Mouse (Mus musculus): ENCODE measurements around the gene Pnp.
"Not testable (repeated sequence)": the region's sequence is repeated elsewhere in the genome, so short reads cannot be mapped to it uniquely, and the experiment has no call there.

The Pnp gene

DNA sequence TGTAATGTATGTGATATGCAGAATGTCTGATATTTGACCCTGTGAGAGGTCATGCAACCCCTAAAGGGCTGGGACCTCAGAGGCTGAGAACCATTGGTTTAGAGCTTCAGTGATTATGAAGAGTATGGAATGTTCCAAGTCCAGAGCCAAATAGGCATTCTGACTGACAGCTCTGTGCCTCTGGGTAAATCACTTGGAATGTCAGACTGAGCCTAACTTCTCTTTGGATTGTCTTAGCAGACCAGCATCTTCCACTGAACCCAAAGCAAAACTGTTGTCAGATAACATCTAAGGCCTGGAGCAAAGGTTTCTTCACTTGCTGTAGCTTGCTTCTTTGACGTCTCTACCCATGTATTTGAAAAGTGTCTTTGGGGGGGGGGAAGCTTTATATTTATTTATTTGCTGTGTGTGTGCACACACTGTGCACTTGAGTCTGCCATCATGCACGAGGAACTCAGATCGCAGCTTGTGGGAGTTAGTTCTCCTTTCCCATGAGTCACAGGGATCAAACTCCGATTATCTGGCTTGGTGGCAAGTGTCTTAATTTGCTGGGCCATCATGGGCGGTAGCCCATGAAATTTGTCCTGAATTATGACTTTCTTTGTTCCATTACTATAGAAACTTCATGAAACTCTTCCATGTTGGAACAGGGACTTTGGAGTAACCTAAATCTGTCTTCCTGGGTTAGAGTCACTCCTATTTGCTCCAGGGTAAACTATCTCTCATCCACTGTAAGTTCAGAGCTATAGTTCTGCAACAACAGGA lies 37.5 kb downstream of the Pnp start:
- in situ Hi-C loops (cut with MboI; ENCODE audit: low pct_unique_long_range_greater_than_20kb in 1 of 2, low sequenced_read_pairs in 2 of 2, unreplicated experiment in 1 of 2), result no loop called here

DNA sequence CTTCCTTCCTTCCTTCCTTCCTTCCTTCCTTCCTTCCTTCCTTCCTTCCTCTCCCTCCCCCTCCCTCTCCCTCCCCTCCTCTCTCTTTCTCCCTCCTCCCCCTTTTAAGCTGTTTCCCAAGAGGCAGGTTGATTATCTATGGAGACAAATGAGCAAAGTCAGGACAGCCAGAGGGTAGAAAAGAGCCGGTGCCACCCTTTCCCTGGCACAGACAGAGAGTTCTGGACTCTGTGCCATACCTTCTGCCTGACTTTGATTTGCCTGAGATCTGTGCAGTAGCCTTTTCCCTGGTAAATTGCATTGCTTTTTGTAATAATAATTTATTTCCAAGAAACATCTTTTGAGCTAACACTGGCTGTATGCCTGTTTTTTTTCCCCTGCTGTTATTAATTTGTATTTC lies 38.2 kb downstream of the Pnp start:
- in situ Hi-C loops (cut with MboI; ENCODE audit: low pct_unique_long_range_greater_than_20kb in 1 of 2, low sequenced_read_pairs in 2 of 2, unreplicated experiment in 1 of 2), result no loop called here

DNA sequence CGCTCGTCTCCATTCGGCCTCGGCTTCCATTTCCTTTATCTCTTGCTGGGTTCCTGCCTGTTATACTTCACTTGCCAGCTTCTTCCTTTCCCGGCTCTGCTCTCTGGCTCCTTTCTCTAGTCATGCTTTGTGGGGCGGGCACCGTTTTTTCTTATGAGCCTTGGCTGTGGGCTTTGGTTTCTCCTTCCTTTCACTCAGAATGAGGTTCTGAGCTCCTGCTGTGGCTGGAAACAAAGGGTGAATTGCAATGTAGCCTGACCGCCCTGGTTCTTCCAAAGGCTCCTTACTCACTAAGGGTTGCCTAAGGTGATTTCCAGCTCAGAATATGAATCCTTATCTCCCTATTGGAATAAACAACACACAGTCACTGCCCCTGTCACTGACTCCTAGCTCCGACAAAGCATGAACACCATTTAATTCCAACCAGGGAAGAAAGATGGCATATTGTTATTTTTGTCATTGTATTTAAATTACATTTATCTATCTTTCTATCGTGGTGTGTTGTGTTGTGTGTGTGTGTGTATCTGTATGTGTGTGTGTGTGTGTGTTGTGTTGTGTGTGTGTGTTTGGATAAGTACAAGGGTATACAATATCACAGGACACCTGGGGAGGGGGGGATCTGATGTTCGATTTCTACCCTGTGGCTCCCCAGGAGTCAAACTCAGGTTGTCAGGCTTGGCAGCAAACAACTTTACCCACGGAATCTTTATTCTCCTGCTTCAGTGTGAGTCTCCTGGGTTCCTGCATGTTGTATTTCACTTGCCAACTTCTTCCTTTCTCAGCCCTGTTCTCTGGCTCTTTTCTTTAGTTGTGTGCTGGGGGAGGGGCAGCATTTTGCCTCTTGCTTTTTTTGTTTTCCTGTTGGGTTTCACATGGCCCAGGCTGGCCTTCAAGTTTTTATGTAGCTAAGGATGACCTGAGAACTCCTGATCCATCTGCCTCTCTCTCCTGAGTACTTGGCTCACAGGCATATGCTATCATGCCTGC lies 39.0 kb downstream of the Pnp start:
- in situ Hi-C loops (cut with MboI; ENCODE audit: low pct_unique_long_range_greater_than_20kb in 1 of 2, low sequenced_read_pairs in 2 of 2, unreplicated experiment in 1 of 2), result no loop called here

DNA sequence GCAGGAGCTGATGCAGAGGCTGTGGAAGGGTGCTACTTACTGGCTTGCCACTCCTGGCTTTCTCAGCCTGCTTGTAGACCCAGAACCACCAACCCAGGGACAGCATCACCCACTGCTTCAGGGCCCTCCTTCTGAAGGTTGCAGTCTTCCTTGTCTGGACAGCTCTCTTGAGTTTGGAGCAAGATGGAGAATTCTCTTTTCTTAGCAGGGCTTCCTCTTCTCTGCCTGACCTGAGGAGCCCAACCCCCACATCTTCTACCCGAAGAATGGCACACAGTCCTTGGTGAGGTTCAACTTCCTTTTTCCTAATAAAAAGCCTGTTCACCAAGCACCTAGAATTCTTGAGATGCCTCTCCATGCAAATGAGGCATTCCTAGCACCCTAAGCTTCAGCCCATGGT lies 39.9 kb downstream of the Pnp start:
- in situ Hi-C loops (cut with MboI; ENCODE audit: low pct_unique_long_range_greater_than_20kb in 1 of 2, low sequenced_read_pairs in 2 of 2, unreplicated experiment in 1 of 2), result no loop called here

DNA sequence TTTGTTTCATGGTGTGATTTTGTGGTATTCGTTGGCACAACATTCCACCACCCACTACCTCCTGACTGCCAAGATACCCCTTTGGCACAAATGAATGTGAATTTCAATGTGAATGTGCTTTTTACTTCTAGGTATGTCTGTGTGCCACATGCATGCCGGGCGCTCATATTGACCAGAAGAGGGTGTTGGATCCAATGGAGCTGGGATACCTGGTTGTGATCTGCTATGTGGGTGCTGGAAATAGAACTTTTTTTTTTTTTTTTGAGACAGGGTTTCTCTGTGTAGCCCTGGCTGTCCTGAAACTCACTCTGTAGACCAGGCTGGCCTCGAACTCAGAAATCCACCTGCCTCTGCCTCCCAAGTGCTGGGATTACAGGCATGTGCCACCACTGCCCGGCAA lies 42.2 kb downstream of the Pnp start:
- in situ Hi-C loops (cut with MboI; ENCODE audit: low pct_unique_long_range_greater_than_20kb in 1 of 2, low sequenced_read_pairs in 2 of 2, unreplicated experiment in 1 of 2), result not testable (repeated sequence)

DNA sequence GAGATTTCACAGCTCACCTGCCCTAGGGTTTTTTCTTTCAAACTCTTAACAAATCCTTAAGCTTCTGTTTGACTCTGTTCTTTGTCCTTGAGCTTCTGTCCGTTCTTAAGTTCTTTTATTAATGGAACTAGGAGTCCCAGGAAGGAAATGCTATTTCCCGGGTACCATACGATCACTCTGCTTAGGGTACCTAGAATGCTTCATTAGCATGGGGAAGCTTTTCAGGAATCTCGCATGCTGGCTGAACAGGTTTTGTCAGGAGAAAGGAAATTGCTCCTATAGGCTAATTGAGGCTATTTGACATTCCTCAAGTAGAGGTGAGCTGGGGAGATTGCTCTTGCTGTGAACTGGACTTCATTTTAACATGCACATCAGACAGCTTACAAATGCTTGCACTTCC lies 42.8 kb downstream of the Pnp start:
- in situ Hi-C loops (cut with MboI; ENCODE audit: low pct_unique_long_range_greater_than_20kb in 1 of 2, low sequenced_read_pairs in 2 of 2, unreplicated experiment in 1 of 2), result no loop called here

DNA sequence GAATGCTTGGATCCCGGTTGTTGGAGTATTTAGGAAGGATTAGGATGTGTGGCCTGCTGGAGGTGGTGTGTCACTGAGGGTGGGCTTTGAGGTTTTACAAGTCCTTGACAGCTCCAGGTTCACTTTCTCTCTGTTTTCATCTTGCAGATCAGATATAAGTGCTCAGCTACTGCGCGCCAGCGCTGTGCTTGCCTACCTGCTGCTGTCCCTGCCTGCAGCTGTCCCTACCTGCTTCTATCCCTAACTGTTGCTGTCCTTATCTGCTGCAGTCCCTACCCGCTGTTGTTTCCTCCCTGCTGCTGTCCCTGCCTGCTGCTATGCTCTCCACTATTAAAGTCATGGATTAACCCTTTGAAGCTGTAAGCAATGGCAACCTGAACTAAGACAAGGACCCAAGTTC lies 44.1 kb downstream of the Pnp start:
- in situ Hi-C loops (cut with MboI; ENCODE audit: low pct_unique_long_range_greater_than_20kb in 1 of 2, low sequenced_read_pairs in 2 of 2, unreplicated experiment in 1 of 2), result no loop called here

DNA sequence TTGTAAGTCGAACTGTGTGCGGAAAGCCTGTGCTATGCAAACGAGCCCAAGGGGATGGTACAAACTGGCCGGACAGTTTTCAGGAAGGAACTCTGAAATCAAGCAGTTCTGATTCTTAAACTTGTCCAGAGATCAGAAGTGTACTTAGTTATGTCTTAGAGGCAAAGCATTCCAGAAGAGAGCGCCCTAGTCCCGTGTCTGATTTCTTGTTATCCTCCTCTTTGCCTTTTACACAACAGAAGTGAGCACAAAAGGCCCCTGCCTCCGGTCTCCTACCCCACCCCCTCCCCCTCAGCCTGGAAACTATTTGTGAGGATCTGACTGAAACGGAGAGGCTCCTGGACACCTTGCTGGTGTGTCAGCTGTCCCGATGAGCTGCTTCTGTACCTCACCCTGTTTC lies 45.8 kb downstream of the Pnp start:
- in situ Hi-C loops (cut with MboI; ENCODE audit: low pct_unique_long_range_greater_than_20kb in 1 of 2, low sequenced_read_pairs in 2 of 2, unreplicated experiment in 1 of 2), result no loop called here

DNA sequence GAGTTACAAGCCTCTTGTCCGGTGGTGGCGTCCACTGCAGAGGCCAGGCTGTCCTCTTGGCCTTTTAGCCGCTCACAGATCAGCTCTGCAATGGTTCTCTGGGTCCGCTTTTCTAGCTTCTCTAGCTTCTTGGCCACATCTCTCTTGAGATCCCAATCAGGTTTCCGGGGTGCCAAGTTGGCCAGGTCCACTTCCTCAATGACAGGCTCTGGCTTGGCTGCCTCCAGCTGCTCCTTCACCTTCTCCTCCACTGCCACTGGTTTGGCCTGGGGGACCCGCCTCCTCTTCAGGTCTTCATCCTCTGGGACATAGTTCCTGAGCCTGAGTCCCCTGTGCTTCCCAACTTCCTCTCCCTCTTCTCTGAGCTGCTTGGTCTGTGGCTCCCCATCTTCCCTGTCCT lies 47.6 kb downstream of the Pnp start:
- in situ Hi-C loops (cut with MboI; ENCODE audit: low pct_unique_long_range_greater_than_20kb in 1 of 2, low sequenced_read_pairs in 2 of 2, unreplicated experiment in 1 of 2), result not testable (repeated sequence)

DNA sequence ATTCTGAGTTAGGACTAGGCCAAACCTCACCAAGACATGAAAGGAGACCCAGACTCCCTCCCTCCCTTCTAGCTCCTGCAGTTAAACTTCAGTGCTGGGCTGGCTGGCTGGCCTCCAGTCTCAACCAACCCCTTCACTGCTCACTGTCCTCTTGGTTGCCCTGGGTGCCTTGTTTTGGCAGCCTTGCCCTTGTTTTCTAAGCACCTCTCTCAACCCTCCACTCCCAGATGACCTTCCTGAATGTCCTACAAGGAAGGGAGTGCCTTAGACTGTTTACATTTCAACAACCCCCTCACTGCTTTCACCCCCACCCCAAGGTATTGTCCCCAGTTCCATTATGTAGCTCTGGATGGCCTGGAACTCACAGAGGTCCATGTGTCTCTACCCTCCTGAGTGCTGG lies 48.7 kb downstream of the Pnp start:
- in situ Hi-C loops (cut with MboI; ENCODE audit: low pct_unique_long_range_greater_than_20kb in 1 of 2, low sequenced_read_pairs in 2 of 2, unreplicated experiment in 1 of 2), result no loop called here

DNA sequence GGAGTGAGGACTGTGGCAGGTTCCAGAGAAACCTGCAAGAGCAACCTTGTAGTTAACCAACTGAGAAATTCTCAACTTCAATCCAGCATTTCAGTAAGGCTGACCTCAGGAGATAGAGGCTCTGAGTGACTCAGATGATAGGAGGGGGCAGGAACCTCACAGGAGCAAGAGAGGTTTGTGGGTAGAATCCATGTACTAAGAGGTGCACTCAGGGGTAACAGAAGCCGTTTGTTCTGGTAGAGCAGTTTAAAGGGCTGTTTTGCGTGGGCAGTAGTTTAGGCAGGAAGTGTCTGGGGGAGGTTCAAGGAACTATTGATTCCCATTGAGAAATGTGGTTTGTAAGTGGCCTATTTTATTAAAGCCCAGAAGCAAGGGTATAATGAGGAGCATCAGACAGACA lies 50.3 kb downstream of the Pnp start:
- in situ Hi-C loops (cut with MboI; ENCODE audit: low pct_unique_long_range_greater_than_20kb in 1 of 2, low sequenced_read_pairs in 2 of 2, unreplicated experiment in 1 of 2), result no loop called here

DNA sequence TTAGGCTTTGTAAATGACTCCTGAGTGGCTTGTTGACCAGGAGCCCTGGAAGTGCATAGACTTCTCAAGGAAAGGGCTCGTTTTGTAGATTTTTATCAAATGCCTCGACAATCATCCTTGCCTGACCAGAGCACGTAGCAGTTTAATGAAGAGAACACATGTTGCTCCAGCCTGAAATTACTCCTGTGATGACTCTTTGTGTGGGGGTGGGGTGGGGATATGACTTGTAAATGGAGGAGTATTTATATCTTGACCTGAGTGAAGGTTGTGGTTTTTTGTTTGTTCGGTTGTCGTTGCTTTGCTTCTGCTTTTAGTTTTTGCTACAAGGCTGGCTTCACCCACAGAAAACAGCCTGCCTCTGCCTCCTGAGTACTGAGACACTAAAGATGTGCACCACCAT lies 51.0 kb downstream of the Pnp start:
- in situ Hi-C loops (cut with MboI; ENCODE audit: low pct_unique_long_range_greater_than_20kb in 1 of 2, low sequenced_read_pairs in 2 of 2, unreplicated experiment in 1 of 2), result no loop called here

DNA sequence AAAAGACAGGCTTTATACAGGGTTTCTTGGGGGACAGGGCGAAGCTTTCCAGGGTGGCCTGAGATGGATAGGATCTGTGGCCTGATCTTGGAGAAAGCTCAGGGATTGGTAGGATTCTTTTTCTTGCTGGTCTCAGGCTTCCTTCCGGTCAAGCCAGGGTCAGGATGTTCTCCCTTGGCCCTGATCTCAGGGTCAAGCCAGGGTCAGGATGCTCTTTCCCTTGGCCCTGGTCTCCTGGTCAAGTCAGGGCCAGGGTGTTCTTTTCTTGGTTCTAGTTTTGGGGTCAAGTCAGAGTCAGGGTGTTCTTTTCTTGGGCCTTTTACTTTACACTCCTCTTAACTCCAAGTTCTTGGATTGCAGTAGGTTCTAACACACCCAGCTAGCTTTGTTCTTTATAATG lies 56.8 kb downstream of the Pnp start:
- in situ Hi-C loops (cut with MboI; ENCODE audit: low pct_unique_long_range_greater_than_20kb in 1 of 2, low sequenced_read_pairs in 2 of 2, unreplicated experiment in 1 of 2), result no loop called here

DNA sequence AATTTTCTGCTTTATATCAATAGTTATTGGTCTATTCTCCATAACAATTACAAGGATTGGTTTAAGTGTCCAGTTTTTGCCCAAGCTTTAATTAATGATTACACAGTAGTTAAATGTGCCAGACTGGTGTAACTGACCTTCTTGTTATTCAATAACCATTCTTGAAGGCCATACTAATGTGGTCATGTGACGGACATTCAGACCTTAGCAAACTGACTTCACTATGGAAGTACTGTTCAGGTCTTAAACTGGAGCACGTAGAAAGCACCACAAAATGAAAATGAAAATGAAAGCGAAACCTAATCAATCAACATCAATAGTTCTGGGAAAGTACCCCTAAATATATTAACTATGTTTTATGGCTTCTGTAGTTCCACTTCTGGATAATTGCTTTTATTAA lies 60.2 kb downstream of the Pnp start:
- in situ Hi-C loops (cut with MboI; ENCODE audit: low pct_unique_long_range_greater_than_20kb in 1 of 2, low sequenced_read_pairs in 2 of 2, unreplicated experiment in 1 of 2), result no loop called here

DNA sequence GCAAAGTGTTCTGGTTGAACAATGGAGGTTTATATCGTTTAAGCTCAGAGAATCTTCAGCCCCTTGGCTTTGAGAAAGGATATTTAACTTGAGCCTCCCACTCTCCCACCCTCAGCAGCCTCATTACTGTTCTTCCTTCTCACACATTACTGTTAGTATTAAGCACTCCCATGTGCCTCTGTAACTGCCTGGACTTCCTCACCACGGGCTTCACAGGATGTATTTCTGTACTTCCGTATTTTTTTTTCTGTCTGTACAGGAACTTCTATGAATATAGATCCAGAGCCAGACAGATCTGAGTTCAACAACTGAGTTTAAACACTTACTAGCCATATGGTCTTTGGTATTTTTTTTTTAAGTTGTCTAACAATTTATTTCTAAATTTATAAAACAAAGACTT lies 66.2 kb downstream of the Pnp start:
- in situ Hi-C loops (cut with MboI; ENCODE audit: low pct_unique_long_range_greater_than_20kb in 1 of 2, low sequenced_read_pairs in 2 of 2, unreplicated experiment in 1 of 2), result no loop called here

DNA sequence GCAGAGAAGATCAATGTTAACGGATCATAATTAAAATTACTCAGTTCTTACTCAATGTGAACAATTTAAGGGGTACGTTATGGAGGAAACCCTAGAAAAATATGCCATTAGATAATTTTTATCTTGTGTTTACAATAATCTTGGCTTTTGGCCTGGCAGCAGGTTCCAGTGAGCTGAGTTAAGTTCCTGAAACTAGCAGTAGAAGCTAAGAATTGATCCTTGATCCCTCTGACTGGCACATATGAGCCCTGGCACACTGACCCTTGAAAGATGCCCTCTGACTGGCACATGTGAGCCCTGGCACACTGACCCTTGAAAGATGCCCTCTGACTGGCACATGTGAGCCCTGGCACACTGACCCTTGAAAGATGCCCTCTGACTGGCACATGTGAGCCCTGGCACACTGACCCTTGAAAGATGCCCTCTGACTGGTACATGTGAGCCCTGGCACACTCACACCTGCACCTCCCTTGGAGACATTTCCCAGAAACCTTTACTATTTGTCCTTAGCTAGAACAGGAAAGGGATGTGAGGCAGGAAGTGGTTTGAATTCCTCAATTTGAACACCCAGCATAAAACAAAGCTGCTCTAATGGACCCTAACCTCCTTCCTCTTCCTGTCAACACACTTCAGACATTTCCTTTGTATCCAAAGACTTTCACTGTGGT lies 67.3 kb downstream of the Pnp start:
- in situ Hi-C loops (cut with MboI; ENCODE audit: low pct_unique_long_range_greater_than_20kb in 1 of 2, low sequenced_read_pairs in 2 of 2, unreplicated experiment in 1 of 2), result no loop called here

DNA sequence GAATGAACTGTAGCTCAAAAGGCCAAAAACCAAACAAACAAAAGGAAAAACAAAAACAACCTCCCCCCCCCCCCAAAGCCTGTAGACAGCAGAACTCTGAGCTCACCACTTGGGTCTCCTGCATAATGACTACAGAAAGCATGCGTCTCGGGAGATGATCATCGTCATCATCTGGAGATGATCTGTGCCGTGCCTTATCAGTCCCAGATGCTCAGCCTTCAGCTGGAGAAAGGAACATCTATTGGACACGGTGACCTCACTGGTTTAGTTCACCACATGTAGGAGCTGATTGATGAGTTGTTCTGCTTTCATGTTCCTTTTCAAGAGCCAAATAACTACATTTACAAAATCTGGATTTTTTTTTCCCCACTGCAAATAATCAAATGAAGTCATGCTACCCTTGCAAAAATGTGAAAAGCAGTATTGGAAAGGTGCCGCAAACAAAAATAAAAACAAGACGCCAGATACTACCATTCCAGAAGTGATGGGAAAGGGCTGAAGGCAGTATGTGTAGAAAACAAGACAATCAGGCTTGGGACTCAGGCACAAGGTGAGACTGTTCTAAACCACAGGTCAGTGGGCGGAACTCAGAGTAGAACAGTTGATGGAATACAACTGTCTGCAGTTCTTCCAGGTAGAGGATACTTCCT lies 76.4 kb downstream of the Pnp start, which contains the start of gene Rnase10:
TSS of gene Rnase10 (plus strand) at position 600 of the 650 bp plus-strand sequence.
- in situ Hi-C loops (cut with MboI; ENCODE audit: low pct_unique_long_range_greater_than_20kb in 1 of 2, low sequenced_read_pairs in 2 of 2, unreplicated experiment in 1 of 2), result no loop called here

DNA sequence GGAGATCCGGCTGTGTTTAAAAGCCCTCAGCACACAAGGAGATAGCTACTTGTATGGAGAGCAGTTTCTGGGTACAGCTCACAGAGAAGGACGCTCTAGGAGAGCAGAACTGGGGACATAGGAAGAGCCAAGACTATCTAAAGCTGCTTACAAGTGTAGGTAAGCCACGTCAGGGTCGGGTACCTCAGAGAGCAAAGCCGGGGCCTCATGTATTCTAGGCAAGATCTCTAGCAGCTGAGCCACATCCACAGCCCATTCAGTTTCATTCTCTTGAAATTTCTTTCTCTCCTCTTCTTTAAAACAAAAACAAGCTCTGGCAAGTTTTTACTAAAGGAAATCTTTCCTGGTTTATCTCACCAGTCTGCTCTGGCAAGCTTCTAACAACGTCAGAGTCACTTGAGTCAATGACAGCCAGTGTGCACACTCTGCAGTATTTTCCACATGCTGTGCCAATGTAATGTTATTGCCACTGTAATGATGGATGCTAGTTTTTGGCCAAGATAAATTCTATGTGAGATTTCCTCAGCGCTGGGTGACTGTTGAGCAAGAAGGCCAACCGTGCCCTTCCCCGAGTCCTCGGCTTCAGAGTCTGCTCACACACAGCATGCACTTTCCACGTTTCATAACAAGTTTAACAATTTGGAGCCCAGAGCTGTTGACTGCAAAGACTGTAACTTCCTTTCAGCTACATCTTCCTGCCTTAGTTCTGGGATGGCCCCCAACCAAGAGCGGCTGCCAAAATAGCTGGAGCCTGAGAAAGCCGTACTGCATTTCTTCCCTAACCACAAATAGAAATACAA lies 77.2 kb downstream of the Pnp start:
- in situ Hi-C loops (cut with MboI; ENCODE audit: low pct_unique_long_range_greater_than_20kb in 1 of 2, low sequenced_read_pairs in 2 of 2, unreplicated experiment in 1 of 2), result no loop called here

Measured in mouse embryonic stem cell (cell line).